Mouse (Mus musculus) gastrocnemius, adult 2 months (tissue): ENCODE measurements at regions not wholly inside any gene's neighbourhood (a gene's known extent, or its start where the extent isn't known, plus 50 kb on each side); places are given as distances from the start of the nearest gene placed in this dataset.

Experiments
- DNase-seq: peaks from one replicate; pipeline ENCODE4 v3.0.0; 2022
- H3K27ac ChIP-seq: fragments of 200-600 bp; 2 replicates; pipeline ENCODE4 v1.8.1; 2022; ENCODE audit warnings: mild to moderate bottlenecking
- H3K4me3 ChIP-seq: fragments of 200-600 bp; 2 replicates; pipeline ENCODE4 v1.8.1; 2022; ENCODE audit warnings: mild to moderate bottlenecking, moderate library complexity
- CTCF ChIP-seq: fragments of 200-600 bp; IDR thresholded peaks from 2 replicates; pipeline ENCODE4 v1.8.1; 2022; ENCODE audit warnings: antibody characterized with exemption, mild to moderate bottlenecking, moderate library complexity
- intact Hi-C: fragments of 180-260 bp; cut with DNase I; formaldehyde crosslinking; loops from one replicate; pipeline ENCODE4 v1.15.1; 2025

DNA sequence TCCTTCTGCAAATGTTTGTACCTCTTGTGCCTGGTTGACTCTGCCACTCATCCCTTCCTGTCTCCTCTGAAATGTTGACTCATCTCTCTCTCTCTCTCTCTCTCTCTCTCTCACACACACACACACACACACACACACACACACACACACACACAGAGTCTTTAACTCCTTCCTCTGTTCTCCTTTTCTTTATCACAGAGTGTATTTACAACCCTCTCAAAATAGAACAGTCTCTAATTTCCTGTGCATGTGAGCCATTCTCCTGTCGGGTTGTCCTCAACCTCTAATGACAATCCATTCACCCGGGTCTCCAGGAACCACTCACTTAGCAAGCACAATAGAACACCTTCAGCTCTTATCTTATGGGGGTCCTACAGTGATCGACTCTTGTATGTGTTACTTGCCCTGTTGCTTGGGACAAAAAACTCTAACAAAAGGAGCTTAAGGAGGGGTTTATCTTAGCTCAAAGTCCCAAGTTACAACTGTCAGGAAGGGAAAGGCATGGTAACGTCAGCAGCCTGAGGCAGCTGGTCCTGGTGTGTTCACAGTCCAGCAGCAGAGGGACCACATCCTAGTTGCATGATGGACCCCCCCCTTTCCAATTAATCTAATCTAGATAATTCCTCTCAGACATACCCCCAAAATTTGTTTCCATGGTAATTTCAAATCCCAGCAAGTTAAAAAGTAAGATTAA, 163.0 kb downstream of the Mycn start:
- TF ChIP-seq CTCF: no peak
- intact Hi-C loops: no loop called here
- H3K27ac ChIP-seq: no peak overlapping the region
- no peak overlapping the region for H3K4me3 ChIP-seq
- DNase-seq: no peak

DNA sequence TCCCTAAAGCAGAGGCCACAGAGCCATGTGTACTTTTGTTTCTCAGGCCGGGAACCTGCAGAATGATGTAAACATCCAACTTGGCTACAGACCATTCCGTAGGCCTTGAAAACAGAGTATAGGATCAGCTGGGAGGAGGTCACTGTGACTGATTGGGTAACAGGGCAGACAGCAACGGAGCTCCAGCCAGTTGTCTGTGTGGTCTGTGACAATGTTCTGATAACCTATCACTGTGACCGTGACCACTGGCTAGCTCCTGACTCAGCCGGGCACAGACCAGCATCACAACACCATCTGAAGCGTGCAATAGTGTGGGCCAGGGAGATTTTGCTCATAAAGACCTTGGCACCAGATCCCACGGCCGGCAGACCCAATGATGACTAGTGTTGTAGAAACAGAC, 164.3 kb downstream of the Mycn start:
- no peak for TF ChIP-seq CTCF
- Histone ChIP-seq H3K27ac (no peak overlapping the region), H3K4me3 (no peak overlapping the region)
- DNase-seq: no peak
- intact Hi-C loops: no loop called here

DNA sequence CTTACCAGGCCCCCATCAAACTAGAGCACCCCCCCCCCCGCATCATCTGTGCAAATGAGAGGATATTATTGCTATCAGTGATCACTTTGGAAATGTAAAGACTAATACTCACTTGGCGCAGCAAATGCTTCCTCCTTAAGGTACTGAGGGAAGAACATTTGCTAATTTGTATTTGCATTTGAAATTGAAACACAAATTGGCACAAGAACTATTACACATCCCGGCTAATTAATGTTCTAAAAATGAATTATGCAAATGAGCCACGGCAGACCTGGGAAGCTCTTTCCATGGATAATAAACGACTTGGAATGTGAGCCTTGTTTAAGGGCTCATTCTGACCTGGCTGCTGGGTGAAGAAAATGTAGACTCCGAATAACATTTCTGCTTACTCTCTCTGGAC, 164.9 kb downstream of the Mycn start:
- no peak for DNase-seq
- H3K27ac ChIP-seq: no peak overlapping the region
- TF ChIP-seq CTCF: no peak
- intact Hi-C loops: no loop called here
- no peak overlapping the region for H3K4me3 ChIP-seq

DNA sequence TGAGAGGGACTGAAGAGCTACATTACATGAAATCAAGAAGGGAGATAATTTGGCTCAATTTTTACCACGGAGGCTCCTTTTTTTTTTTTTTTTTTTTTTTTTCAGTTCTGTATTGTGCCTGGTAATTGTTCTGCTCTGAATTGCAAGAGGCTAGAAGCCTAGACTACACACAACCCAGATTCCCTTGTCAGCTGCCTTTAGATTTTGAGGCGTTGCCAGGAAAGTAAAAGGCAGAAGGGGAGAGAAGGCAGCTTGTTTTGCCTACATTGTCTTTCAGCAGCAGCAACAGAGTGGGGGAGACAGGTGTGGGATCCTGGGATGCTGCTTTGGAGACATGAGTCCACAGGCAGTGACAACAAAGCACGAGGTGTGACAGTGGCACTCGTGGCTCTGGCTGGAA, 170.7 kb downstream of the Mycn start:
- intact Hi-C loops: no loop called here
- DNase-seq: no peak
- TF ChIP-seq CTCF: no peak
- Histone ChIP-seq H3K27ac (no peak overlapping the region), H3K4me3 (no peak overlapping the region)

DNA sequence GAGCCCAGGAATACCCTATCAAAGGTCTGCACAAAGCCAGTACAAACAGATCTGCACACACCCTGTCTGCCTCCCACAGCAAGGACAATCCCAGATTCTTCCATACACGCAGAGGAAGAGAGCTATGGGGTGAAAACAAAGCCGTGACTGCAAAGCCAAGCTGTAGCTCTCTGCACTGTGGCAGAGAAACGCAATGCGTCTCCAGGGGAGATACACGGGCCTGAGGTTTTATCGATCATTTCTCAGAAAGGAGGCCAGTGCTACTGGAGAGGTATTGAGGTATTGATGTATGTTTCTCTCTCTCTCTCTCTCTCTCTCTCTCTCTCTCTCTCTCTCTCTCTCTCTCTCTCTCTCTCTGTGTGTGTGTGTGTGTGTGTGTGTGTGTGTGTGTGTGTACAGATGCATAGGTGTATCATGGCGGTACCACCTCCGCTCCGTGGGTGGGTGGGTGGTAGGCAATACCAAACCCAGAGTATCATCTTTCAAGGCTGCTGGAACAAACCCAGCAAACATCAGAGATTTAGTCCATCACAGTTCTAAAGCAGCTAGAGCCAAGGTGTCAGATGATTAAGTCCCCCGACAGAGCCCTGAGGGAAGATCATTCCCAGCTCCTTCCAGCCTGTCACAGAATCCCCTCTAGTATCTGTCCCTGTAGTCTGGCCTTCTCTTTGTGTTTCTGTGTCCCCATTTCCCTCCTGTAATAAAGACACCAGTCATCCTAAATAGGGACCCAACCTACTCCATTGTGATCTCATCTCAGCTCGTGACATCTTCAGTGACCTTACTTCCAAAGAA, 175.0 kb downstream of the Mycn start:
- intact Hi-C loops: no loop called here
- DNase-seq: no peak
- no peak overlapping the region for H3K4me3 ChIP-seq
- no peak overlapping the region for H3K27ac ChIP-seq
- TF ChIP-seq CTCF: no peak

DNA sequence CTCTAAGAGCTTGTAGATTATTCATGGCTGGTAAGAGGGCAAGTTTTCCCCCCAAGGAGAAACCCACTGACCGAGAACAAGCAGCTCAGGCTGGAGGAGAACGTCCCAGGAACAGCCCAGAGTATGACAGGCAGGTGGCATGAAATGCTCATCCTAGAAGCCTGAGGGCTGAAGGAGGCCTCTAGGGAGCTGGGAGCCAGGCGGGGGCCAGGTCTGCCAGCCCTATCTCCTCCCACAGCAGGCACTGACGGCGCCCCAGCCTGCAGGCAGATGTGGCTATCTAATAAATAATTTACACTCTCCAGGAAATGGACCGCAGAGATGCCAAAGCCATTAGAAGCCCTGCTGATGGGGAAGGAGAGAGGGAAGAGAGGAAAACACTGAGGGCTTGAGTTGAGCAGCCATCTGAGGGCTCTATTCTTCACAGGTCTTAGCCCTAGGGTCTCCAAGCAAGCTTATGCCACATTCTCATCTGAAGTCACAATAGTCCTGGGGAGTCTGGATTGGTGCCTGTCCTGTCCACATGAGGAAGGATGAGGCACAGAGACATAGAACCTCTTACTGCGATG, 176.1 kb downstream of the Mycn start:
- no peak for TF ChIP-seq CTCF
- Histone ChIP-seq H3K27ac (no peak overlapping the region), H3K4me3 (no peak overlapping the region)
- no peak for DNase-seq
- intact Hi-C loops: no loop called here

DNA sequence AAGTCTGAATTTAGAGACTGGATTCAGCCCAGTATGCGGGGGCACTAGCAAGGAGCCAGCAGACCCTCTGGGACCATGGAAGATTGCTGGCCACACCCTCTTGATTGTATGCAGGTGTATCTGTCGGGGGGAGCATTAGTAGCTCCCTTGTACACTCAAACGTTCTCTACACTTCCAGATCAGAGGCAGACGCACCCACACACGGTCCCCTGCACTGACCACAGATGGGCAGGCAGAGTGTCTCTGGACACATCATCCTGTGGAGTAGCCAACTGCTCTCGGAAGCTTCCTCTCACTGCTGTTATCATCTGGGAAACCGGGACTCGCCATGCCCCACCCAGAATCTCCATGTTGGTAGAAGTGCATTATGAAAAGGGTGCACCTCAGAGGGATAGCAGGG, 176.7 kb downstream of the Mycn start:
- no peak for DNase-seq
- TF ChIP-seq CTCF: no peak
- Histone ChIP-seq H3K4me3 (no peak overlapping the region), H3K27ac (no peak overlapping the region)
- intact Hi-C loops: no loop called here

DNA sequence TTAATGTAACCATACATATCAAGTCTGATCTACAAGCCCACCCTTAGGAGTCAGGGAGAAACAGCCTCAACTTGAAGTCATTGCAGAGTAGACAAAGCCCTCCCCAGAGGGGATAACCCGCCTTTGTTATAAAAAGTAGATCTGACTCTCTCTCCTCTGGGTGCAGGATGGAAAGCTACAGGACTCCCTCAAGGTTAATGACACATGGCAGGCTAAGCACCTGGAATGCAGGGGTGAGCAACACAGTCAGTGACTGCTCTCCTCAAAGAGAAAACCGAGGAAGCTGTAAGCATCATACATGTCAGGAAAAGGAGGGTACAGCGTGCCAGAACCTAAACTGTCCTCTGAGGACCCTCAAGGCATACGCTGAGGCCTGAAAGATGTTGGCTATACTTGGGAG, 177.1 kb downstream of the Mycn start:
- no peak for TF ChIP-seq CTCF
- intact Hi-C loops: no loop called here
- no peak overlapping the region for H3K4me3 ChIP-seq
- no peak for DNase-seq
- no peak overlapping the region for H3K27ac ChIP-seq

DNA sequence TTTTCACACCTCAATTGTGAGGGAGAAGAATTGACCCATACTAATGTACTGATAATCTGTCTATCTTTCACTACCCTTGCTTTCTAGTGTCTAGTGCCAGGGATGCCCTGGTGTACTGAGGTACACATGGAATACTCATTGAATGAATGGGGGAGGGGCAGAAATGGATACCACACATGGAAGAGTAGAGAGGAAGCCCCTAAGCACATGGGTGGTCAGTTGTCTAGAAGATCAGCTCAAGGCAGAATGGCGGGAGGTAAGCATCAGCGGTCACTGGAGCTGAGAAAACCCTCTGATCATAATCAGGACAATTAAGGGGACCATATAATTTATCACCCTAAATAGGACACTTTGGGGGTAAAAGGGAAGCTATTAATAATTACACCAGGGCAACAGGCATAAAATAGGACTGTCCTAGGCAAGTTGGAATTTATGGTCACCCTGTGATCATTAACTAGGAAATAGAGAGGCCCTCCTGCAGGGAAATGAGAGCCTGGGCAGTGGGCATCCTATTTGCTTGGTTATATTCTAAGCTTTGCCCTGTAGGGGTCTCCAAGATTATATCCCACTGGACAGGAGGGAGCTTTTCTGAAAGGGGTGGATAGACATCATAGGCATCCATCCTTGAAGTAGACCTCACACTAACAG, 185.3 kb downstream of the Mycn start:
- intact Hi-C loops: no loop called here
- Histone ChIP-seq H3K27ac (no peak overlapping the region), H3K4me3 (no peak overlapping the region)
- no peak for DNase-seq
- TF ChIP-seq CTCF: no peak

DNA sequence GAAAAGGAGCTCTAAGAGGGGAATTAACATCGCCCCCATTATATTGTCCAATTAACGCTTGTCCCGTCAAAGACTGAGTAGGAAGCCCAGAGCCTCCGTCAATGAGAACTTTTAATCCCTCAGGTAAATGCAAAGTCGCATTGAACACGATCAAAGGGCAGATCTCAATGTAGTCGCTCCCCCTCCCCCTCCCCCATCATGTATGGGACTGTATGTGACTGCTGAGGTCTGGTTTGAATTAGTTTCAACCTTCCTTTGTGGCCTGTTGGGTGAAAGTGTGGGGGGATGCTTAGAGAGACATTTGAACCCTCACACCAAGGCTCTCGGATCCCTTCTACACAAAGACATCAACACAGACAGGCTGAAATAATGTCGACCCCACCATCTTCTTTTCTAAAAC, 187.9 kb downstream of the Mycn start:
- DNase-seq: no peak
- Histone ChIP-seq H3K4me3 (no peak overlapping the region), H3K27ac (no peak overlapping the region)
- no peak for TF ChIP-seq CTCF
- intact Hi-C loops: no loop called here

DNA sequence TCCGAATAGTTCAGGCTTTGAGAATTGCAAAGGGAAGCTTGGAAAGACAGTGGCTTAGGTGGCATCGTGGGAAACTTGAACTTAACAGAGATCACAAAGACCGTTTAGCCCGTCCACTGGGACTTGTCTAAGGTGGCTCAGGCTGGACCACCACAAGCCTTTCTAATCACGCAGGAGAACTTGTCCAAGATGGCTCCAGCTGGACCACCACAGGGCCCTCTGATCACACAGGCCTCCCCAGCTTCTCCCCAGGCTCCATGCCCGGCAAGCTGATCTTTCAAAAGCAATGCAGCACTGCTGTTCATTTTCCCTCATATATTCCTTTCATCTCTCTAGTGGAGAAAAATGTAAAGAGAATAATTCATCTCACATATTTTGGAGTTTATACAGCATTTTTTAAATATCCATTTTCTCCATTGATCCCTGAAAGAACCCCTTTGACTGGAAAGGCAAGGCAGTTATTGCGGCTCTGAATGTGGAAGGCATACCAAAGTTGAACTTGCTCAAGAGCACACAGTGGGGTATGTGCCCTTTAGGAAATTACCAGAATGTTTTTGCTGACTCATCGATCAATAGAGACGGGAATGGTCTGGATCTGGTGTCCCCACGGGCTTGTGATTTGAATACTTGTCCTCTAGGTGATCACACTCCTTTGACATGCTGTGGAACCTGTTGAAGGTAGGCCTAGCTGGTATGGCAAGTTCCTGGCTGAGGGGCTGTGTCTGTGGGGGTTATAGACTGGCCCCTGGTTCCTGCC, 189.9 kb downstream of the Mycn start:
- no peak overlapping the region for H3K4me3 ChIP-seq
- no peak overlapping the region for H3K27ac ChIP-seq
- DNase-seq: no peak
- TF ChIP-seq CTCF: no peak
- intact Hi-C loops: no loop called here

DNA sequence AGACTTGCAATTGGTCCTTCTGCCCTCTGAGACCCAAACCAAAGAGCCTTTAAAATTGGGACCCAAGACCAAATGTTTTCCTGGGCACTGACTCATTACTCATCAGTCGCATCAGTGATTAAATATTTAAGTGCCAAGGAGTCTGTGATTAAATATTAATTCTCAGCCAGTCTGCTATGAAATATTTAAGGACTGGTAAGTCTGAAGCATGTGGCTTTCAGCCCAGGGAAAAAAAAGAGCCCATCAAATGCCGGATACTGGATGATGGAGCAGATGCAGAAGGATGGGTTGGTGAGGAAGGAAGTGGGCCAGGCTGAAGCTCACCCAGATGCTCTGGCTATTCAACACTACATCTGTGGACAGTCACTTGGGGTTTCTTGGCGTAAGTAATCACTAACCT, 192.0 kb downstream of the Mycn start:
- no peak overlapping the region for H3K27ac ChIP-seq
- no peak for DNase-seq
- intact Hi-C loops: no loop called here
- no peak for TF ChIP-seq CTCF
- H3K4me3 ChIP-seq: no peak overlapping the region
